Mouse (Mus musculus): Measurements from ENCODE around the gene Cep83. TPM values are rescaled to one million over a fixed set of nuclear protein-coding genes. Genes with fewer than 3 reads are reported as not detected.
A peak's percentile ranks its signal among the peaks of the same experiment; 100 is the strongest.

The Cep83 gene
- polyA plus RNA-seq, 1 experiment from 2014 or later, result 22.4 TPM

DNA sequence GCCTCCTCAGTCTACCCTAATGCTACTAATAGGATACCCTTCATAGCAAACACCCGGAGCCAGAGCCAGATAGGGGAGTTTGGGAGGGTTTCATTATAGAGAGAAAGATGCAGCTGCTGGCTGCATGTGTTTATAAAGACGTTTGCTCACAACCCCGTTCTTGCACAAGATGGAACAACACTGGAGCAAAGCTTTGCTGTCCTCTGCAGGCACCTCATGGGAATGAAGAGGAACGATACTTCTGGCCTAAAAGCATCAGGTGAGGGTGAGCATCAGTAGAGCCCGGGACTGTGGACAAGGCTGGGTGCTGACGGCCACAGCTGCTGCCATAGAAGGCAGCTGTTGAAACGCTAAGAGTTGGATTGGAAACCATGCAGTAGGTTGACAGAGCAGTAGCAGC is 118.9 kb downstream of the Cep83 start:
- 72% methylated on average over 7 of the region's 7 CpGs for WGBS
- H3K9ac ChIP-seq, result no peak overlapping the region
- no peaks in the 10 kb centered on the region for H3K36me3 ChIP-seq
- no peak overlapping the region for H3K27ac ChIP-seq
- H3K27me3 ChIP-seq, result no peaks in the 10 kb centered on the region
- H3K4me2 ChIP-seq, result no peak overlapping the region
- H3K9me3 ChIP-seq, result no peaks in the 10 kb centered on the region
- no peak overlapping the region for H3K4me3 ChIP-seq
- ATAC-seq (ENCODE audit: insufficient number of reproducible peaks, insufficient read depth, low FRiP score, low TSS enrichment, low read depth), result no peak
- H3K4me1 ChIP-seq, result peaks cover 17% of the 10 kb centered on the region

DNA sequence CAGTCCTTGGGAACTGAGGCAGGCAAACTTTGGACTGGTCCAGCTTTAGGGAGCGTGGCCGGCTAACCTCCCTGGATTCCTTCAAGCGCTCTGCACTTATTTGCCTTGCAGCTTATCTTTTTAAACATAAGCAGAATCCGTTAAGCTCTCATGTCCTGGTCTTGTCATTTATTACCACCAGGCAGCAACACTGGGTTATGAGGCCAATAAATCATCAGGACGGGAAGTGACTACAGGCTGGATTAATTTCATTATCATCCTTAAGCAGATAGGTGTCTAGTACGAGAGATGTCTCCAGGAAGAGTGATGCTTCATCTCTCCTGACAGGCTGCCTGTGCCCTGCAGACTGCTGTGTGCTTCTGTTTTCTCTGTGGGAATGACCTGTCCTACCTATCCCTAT is 119.8 kb downstream of the Cep83 start:
- no peak for ATAC-seq (ENCODE audit: insufficient number of reproducible peaks, insufficient read depth, low FRiP score, low TSS enrichment, low read depth)
- Histone ChIP-seq H3K4me2 (no peak overlapping the region), H3K27ac (no peak overlapping the region), H3K4me3 (no peak overlapping the region), H3K36me3 (no peaks in the 10 kb centered on the region), H3K4me1 (peaks cover 17% of the 10 kb centered on the region), H3K9me3 (no peaks in the 10 kb centered on the region), H3K27me3 (peaks cover 3% of the 10 kb centered on the region; the same call in 1 of the 2 replicates), H3K9ac (no peak overlapping the region)
- 77% methylated on average over 6 of the region's 6 CpGs for WGBS

DNA sequence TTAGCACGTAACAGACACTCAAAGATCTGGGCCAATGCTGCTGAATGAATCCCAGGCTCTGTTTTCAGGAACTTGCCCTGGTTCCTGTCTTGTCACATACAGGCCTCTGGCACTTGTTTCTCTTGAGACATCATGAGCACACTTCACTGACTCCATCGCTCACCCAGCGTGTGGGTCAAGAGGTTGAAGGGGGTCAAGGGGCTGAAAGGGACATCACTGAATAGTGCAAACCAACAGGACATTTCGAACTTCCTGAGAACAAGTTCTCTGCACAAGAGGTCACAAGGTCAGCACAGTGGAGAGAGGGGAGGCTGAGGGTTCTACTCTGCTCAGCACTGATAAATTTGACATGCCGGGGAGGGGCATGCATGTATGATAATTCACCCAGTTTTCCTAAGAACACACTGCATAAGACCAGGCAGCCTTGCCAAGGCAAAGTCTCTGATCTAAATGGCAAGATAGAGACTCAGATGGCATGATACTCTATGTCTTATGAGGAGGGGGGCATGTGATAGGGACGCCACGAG is 121.6 kb downstream of the Cep83 start:
- 56% methylated on average over 7 of the region's 7 CpGs for WGBS
- ATAC-seq (ENCODE audit: insufficient number of reproducible peaks, insufficient read depth, low FRiP score, low TSS enrichment, low read depth), result no peak
- H3K4me3 ChIP-seq, result no peak overlapping the region
- no peaks in the 10 kb centered on the region for H3K36me3 ChIP-seq
- no peak overlapping the region for H3K4me2 ChIP-seq
- no peak overlapping the region for H3K9ac ChIP-seq
- H3K9me3 ChIP-seq, result no peaks in the 10 kb centered on the region
- H3K27me3 ChIP-seq, result peaks cover 3% of the 10 kb centered on the region; the same call in 1 of the 2 replicates
- H3K4me1 ChIP-seq, result peaks cover 4% of the 10 kb centered on the region
- no peak overlapping the region for H3K27ac ChIP-seq

- 75% methylated on average over 17 of the region's 17 CpGs for WGBS
- Histone ChIP-seq H3K9me3 (no peaks in the 10 kb centered on the region), H3K4me1 (0 out of 2 replicates have a peak, but pooled peaks cover 3% of the 10 kb centered on the region), H3K27me3 (peaks cover 7% of the 10 kb centered on the region), H3K36me3 (no peaks in the 10 kb centered on the region), H3K9ac (no peak overlapping the region), H3K4me3 (no peak overlapping the region), H3K4me2 (no peak overlapping the region), H3K27ac (no peak overlapping the region)
- ATAC-seq (ENCODE audit: insufficient number of reproducible peaks, insufficient read depth, low FRiP score, low TSS enrichment, low read depth), result no peak
These were observed 123.7 kb downstream of the Cep83 start for GRCm38 (mm10) chr10:94811907-94812851.

GRCm38 (mm10) chr10:94818127-94818526 is 129.7 kb downstream of the Cep83 start:
- ATAC-seq (ENCODE audit: insufficient number of reproducible peaks, insufficient read depth, low FRiP score, low TSS enrichment, low read depth), result no peak
- WGBS, result 90% methylated on average over 3 of the region's 3 CpGs
- H3K27ac ChIP-seq, result no peak overlapping the region
- H3K36me3 ChIP-seq, result no peaks in the 10 kb centered on the region
- no peaks in the 10 kb centered on the region for H3K9me3 ChIP-seq
- H3K9ac ChIP-seq, result no peak overlapping the region
- H3K4me1 ChIP-seq, result peaks cover 13% of the 10 kb centered on the region
- no peak overlapping the region for H3K4me2 ChIP-seq
- peaks cover 44% of the 10 kb centered on the region for H3K27me3 ChIP-seq
- no peak overlapping the region for H3K4me3 ChIP-seq

GRCm38 (mm10) chr10:94818781-94819665 is 130.6 kb downstream of the Cep83 start:
- H3K27ac ChIP-seq, result no peak overlapping the region
- H3K36me3 ChIP-seq, result no peaks in the 10 kb centered on the region
- no peaks in the 10 kb centered on the region for H3K9me3 ChIP-seq
- H3K4me2 ChIP-seq, result no peak overlapping the region
- H3K27me3 ChIP-seq, result peaks cover 47% of the 10 kb centered on the region
- H3K4me3 ChIP-seq, result no peak overlapping the region
- peaks cover 22% of the 10 kb centered on the region for H3K4me1 ChIP-seq
- 89% methylated on average over 17 of the region's 17 CpGs for WGBS
- H3K9ac ChIP-seq, result no peak overlapping the region
- no peak; the same call in 1 of the 2 replicates for ATAC-seq (ENCODE audit: insufficient number of reproducible peaks, insufficient read depth, low FRiP score, low TSS enrichment, low read depth)

DNA sequence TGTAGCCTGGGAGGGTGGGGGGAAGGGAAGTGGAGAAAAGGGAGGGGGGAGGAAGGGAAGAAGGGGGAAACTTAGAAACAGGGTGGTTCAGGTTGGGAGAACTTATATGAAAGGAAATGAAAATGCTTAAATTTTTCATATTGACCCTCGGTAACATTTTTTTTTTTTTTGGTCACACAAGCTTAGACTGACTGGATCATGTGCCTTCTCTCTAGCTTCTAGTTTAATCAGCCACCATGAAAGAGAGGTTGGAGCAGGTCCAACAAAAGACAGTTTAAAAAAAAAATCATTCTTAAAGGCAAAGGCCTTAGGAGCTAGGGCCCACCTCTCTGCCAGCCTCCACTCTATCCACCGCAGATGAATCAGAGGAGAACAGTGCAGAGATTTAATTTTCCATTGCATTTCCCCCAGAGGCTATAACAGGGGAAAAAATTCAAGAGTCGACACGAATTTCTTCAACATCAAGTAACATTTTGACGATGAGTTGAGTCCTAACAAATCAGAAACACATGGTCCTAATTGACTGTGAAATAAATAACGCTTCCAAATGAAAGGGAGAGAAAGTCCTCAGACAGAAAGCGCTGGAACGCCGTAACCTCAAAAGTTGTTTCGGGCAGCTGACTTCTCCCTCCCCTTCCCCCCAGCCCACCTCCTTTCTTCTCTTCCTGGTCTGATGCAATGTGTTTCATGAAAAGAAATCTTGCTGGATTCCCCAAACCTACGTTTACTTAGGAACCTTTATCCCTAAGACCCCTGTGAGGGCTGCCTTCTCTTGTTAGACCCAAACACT is 135.7 kb downstream of the Cep83 start:
- H3K4me2 ChIP-seq, result peak overlapping the region; percentile 44
- H3K27ac ChIP-seq, result peak overlapping the region; percentile 90
- H3K9ac ChIP-seq, result 0 out of 2 replicates have a peak overlapping the region, but pooled peaks have one; percentile 36
- no peaks in the 10 kb centered on the region for H3K9me3 ChIP-seq
- H3K27me3 ChIP-seq, result peaks cover 42% of the 10 kb centered on the region
- H3K4me3 ChIP-seq, result no peak overlapping the region
- no peaks in the 10 kb centered on the region for H3K36me3 ChIP-seq
- WGBS, result 6% methylated on average over 11 of the region's 11 CpGs
- peaks cover 66% of the 10 kb centered on the region for H3K4me1 ChIP-seq
- ATAC-seq (ENCODE audit: insufficient number of reproducible peaks, insufficient read depth, low FRiP score, low TSS enrichment, low read depth), result peak; percentile 85

DNA sequence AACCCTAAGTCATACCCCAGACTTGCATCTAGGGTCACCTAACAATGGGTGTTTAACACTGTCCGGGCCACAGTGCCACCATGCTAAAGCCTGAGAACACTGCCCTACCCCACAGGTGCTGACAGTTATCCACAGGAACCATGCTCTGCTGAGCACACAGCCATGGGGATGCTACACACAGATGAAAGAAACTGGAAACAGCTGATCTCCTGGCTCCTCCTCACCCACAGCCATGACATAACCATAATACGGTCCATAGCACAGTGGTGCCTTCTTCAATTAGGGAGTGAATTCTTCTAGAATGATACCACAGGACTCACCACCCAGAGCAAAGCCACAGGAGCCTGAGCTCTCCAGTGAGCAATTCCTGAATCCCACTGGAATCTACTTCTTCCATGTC is 137.5 kb downstream of the Cep83 start:
- H3K36me3 ChIP-seq, result no peaks in the 10 kb centered on the region
- no peaks in the 10 kb centered on the region for H3K9me3 ChIP-seq
- no peak for ATAC-seq (ENCODE audit: insufficient number of reproducible peaks, insufficient read depth, low FRiP score, low TSS enrichment, low read depth)
- H3K27me3 ChIP-seq, result peaks cover 31% of the 10 kb centered on the region
- WGBS, result 63% methylated on average over 2 of the region's 2 CpGs
- no peak overlapping the region for H3K4me2 ChIP-seq
- H3K4me1 ChIP-seq, result peaks cover 75% of the 10 kb centered on the region
- H3K27ac ChIP-seq, result no peak overlapping the region
- no peak overlapping the region for H3K9ac ChIP-seq
- no peak overlapping the region for H3K4me3 ChIP-seq

DNA sequence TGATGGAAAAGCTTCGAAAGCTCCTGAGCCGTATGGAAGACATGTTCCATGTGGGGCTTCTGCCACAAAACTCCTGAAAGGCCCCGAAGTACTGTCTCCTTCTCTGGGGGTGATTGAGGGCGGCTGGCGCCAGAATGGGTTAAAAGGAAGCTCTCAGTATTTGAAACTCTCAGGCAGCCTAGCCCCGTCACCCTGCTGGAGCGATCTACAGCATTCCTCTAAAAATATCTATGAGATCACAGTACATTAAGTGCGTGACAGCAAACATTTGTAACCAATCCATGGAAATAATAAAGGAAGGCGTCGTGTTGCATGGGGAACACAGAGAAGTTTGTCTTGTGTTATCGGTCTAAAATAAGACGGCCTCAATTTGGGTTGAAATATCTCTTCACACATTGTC is 138.0 kb downstream of the Cep83 start:
- Histone ChIP-seq H3K4me1 (peaks cover 75% of the 10 kb centered on the region), H3K4me2 (peak overlapping the region; percentile 35)

DNA sequence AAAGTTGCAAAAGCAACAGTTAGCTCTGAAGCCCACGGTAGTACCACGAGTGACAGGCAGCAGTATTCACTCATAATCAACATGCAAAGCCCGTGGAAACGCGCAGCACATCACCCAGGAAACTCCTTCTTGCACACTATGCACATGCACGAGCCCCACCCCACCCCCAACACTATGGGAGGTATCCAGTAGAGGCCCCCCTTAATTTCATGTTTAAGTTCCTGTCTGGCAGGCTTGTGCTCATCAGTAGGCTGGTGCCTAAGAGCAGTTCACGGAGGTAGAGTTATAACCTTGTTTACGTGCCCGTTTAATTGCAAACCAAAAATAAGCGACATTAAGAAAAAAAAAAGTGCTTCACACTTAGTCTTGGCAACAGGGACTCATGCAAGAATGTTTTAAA is 138.9 kb downstream of the Cep83 start:
- Histone ChIP-seq H3K27ac (no peak overlapping the region), H3K27me3 (peaks cover 26% of the 10 kb centered on the region), H3K36me3 (no peaks in the 10 kb centered on the region), H3K4me2 (no peak overlapping the region), H3K4me3 (no peak overlapping the region), H3K4me1 (peaks cover 75% of the 10 kb centered on the region), H3K9ac (no peak overlapping the region), H3K9me3 (no peaks in the 10 kb centered on the region)
- WGBS, result 63% methylated on average over 10 of the region's 10 CpGs
- no peak for ATAC-seq (ENCODE audit: insufficient number of reproducible peaks, insufficient read depth, low FRiP score, low TSS enrichment, low read depth)

More for the DNA sequence above, 138.0 kb downstream of the Cep83 start:
- Histone ChIP-seq H3K9ac (no peak overlapping the region), H3K9me3 (no peaks in the 10 kb centered on the region), H3K36me3 (no peaks in the 10 kb centered on the region), H3K27ac (no peak overlapping the region), H3K4me3 (no peak overlapping the region), H3K27me3 (peaks cover 30% of the 10 kb centered on the region)
- WGBS, result 44% methylated on average over 12 of the region's 12 CpGs
- no peak for ATAC-seq (ENCODE audit: insufficient number of reproducible peaks, insufficient read depth, low FRiP score, low TSS enrichment, low read depth)
